20 mouse cellular contexts compared by ENCODE assay signal in genomic region chr7:143303557-143303956, GRCm38 (mm10).
DNase-seq lines count a peak whose midpoint lies in the region; ATAC-seq and TF ChIP-seq lines count a peak whose summit lies in the region.
"Had no signal": no experiment of that assay in that cellular context is flagged by ENCODE, and none has a peak within 500 bp of the region (broad histone marks: within the 10 kb centered on the region; RNA-seq: fewer than 3 reads in every experiment).

No protein-coding gene starts in this region.

- intact Hi-C loops in gastrocnemius, adult 2 months (cut with DNase I) = no loop called here
- intact Hi-C loops in gastrocnemius, postnatal 36 days (cut with DNase I) = no loop called here

- H3K4me3 ChIP-seq in gastrocnemius, adult 2 months = no peak overlapping the region
- no peak overlapping the region for H3K4me3 ChIP-seq in heart, embryonic 13.5 days
- H3K4me3 ChIP-seq in kidney, embryonic 14.5 days (ENCODE audit: low read length) = no peak overlapping the region
- H3K4me3 ChIP-seq: embryonic facial prominence, embryonic 10.5 days; forebrain, embryonic 13.5 days; hindbrain, embryonic 15.5 days had no signal

- no peaks in the 10 kb centered on the region for H3K27me3 ChIP-seq in heart, embryonic 13.5 days (replicated peaks)
- no peaks in the 10 kb centered on the region for H3K27me3 ChIP-seq in kidney, embryonic 14.5 days (ENCODE audit: control insufficient read depth, insufficient read depth, low read length)
- H3K27me3 ChIP-seq: hindbrain, embryonic 15.5 days had no signal

- peaks cover 55% of the 10 kb centered on the region for H3K4me1 ChIP-seq in heart, embryonic 13.5 days
- peaks cover 21% of the 10 kb centered on the region; the same call in 1 of the 2 replicates for H3K4me1 ChIP-seq in kidney, embryonic 14.5 days (ENCODE audit: control insufficient read depth, insufficient read depth, low read length)

- no peaks in the 10 kb centered on the region for H3K9me3 ChIP-seq in heart, embryonic 13.5 days
- H3K9me3 ChIP-seq in kidney, embryonic 14.5 days (ENCODE audit: control insufficient read depth, low read length) = no peaks in the 10 kb centered on the region
- H3K9me3 ChIP-seq: embryonic facial prominence, embryonic 10.5 days; forebrain, embryonic 13.5 days; G1E; hindbrain, embryonic 15.5 days had no signal

- H3K36me3 ChIP-seq in heart, embryonic 13.5 days = no peaks in the 10 kb centered on the region
- H3K36me3 ChIP-seq in kidney, embryonic 14.5 days (ENCODE audit: control insufficient read depth, insufficient read depth, low read length) = no peaks in the 10 kb centered on the region
- H3K36me3 ChIP-seq: embryonic facial prominence, embryonic 10.5 days; G1E; hindbrain, embryonic 15.5 days had no signal

- H3K27ac ChIP-seq in gastrocnemius, adult 2 months = no peak overlapping the region
- 0 out of 2 replicates have a peak overlapping the region, but pooled peaks have one; percentile 75 for H3K27ac ChIP-seq in heart, embryonic 13.5 days (replicated peaks)
- no peak overlapping the region for H3K27ac ChIP-seq in kidney, embryonic 14.5 days (ENCODE audit: low read depth, low read length)
- H3K27ac ChIP-seq: embryonic facial prominence, embryonic 10.5 days; forebrain, embryonic 13.5 days; hindbrain, embryonic 15.5 days had no signal

- ATAC-seq in heart, embryonic 13.5 days (ENCODE audit: extremely low read depth, insufficient number of reproducible peaks, low FRiP score, low TSS enrichment) = no peak
- no peak for ATAC-seq in kidney, embryonic 14.5 days (ENCODE audit: low FRiP score, low TSS enrichment)
- ATAC-seq: CD4-positive, CD25-positive, alpha-beta regulatory T cell, adult 4 months; forebrain, embryonic 13.5 days; forebrain, postnatal 0 days had no signal

- TF ChIP-seq CTCF in gastrocnemius, adult 2 months (IDR thresholded peaks at IDR 0.05) = no peak

- H3K4me2 ChIP-seq in heart, embryonic 13.5 days = no peak overlapping the region
- no peak overlapping the region for H3K4me2 ChIP-seq in kidney, embryonic 14.5 days (replicated peaks; ENCODE audit: low read depth, low read length)
- H3K4me2 ChIP-seq: forebrain, embryonic 13.5 days; hindbrain, embryonic 15.5 days had no signal

- H3K9ac ChIP-seq in heart, embryonic 13.5 days = no peak overlapping the region
- no peak overlapping the region for H3K9ac ChIP-seq in kidney, embryonic 14.5 days (ENCODE audit: low read depth, low read length)
- H3K9ac ChIP-seq: forebrain, embryonic 13.5 days; forebrain, postnatal 0 days; hindbrain, embryonic 15.5 days had no signal

- DNase-seq in gastrocnemius, adult 2 months = peak; percentile 7
- DNase-seq in gastrocnemius, postnatal 36 days = no peak
- no peak for DNase-seq in heart, adult 11 months
- peak; percentile 54 for DNase-seq in kidney, adult 9 months
- DNase-seq in kidney, postnatal 36 days = peak; percentile 53 to 60
- DNase-seq: adrenal gland, adult 8-10 months; adrenal gland, postnatal 36 days; B cell, adult 2 months; cerebellum, adult 2 months; cerebellum, postnatal 10 days; forebrain, postnatal 0 days; gastrocnemius, postnatal 25 days; heart, adult 18-20 months had no signal

- WGBS in heart, embryonic 13.5 days = 85% methylated on average over 5 of the region's 5 CpGs
- WGBS in kidney, embryonic 14.5 days = 80% methylated on average over 5 of the region's 5 CpGs

Comparison
In these comparisons a context has a peak if more than half of its experiments do, and no peak if none do; other contexts are left out.
1. DNase-seq: peak in gastrocnemius, adult 2 months (single experiment), kidney, adult 9 months (single experiment) and kidney, postnatal 36 days (2 of 2); none in gastrocnemius, postnatal 36 days (0 of 2) and heart, adult 11 months (single experiment).